Mouse (Mus musculus) left cerebral cortex, postnatal 14 days (tissue): ENCODE measurements around the gene Aox2. TPM values are rescaled to one million over a fixed set of nuclear protein-coding genes. Genes with fewer than 3 reads are reported as not detected.

ENCODE experiments used
- DNase-seq, 2 experiments: peaks; one replicate each; pipeline ENCODE4 v3.0.0; 2021 to 2022; ENCODE audit warnings: low spot score in 2 of 2, mixed read lengths in 1 of 2
- intact Hi-C: fragments of 180-260 bp; cut with DNase I; formaldehyde crosslinking; loops from one replicate; pipeline ENCODE4 v1.15.1; 2025
- total RNA-seq, 2 experiments: library from RNA; stranded (reverse); gene quantifications; 2 replicates each; pipeline ENCODE4 v1.2.3; 2021

The Aox2 gene
- total RNA-seq, 2 experiments from 2014 or later = 0.07 to 0.13 TPM

DNA sequence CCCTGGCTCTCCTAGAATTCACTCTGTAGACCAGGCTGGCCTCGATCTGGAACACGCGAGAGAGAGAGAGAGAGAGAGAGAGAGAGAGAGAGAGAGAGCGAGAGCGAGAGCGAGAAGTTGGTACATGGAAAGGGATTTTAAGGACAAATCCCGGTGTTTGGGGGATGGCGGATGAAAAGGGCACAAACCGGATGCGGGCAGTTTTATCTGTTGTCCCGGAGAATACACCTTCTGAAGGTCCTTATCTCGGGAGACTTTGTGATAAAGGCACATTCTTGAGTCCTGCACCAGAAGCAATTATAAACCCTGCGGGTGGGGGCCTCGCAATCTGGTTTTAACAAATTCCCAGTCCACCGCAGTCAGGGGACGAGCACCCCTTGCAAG, 114.1 kb downstream of the Aox2 start:
- peak in 1 of 2 experiments; percentile 57 for DNase-seq
- intact Hi-C loops = no loop called here

DNA sequence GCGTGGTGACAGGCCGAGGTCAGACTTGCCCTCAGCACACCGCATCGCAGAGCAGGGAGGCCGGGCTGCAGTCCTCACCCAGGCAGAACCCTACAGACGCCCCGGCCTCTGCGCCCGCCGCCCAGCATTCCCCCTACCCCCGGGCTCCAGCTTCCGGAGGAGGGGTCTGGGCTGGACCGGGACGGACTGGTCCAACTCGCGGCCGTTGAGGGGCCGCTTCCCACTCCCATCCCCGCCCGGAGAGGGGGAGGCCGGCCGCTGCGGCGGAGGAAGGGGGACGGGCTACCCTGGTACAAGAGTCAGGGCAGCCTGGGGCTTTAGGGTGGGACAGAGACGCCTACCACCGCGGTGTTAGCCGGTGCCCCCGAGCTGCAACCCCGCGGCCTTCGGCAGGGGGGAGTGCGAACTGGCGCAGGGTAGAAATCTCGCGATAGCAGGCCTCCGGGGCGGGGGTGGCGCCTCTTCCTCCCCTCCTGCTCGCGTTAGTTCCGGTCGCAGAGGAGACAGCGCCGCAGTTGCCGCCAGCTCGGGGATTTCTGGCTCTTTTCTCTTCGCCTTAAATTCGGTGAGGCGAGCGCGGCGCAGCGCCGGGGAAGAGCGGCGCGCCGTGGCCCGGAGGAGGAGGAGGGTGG, 114.6 kb downstream of the Aox2 start, which contains the start of gene Bzw1:
TSS of gene Bzw1 (plus strand) at position 247 of the 632 bp plus-strand sequence.
- intact Hi-C loops = no loop called here
- DNase-seq = peak; percentile 92

DNA sequence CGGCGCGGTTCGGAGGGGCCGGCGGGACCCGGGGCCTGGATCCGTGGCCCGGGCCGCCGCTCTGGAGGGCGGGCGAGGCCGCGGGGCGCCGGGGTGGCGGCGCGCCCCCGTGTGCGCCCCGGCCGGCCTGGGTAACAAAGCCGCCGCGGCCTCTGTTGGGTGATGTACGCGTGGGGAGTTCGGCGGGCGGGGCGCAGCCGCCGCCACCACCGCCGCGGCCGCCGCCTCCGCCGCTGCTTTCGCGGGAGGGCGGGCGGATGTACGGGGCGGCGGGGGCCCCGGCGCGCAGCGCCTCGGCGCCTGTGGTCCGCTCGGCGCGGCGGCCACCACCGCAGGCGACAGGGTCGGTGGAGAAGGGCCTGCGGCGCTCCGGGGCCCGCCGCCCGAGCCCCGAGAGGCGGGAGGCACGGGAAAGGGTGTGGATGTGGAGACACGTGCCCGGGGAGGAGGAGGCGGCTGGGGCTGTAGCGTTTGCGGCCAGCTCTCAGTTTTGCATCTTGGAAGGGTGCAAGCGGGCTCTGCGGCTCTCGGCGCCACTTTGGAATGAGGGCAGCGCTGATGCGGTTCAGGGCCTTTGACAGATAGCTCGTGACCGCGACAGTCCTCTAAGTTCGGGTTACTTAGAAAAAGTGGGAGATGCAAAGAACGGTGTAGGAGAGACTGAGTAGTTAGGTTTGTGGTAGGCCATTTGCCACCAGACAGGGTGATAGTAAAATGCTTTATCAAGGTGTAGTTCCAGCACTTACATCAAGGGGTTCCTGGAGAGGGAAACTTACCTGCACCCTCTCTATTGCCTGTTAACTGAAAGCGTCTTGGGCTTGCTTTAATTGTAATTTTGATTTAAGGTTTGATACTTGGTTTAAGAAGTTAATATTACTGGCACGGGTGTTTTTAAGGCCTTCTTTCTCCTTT, 115.4 kb downstream of the Aox2 start:
- intact Hi-C loops = no loop called here
- DNase-seq = peak; percentile 45 to 46

DNA sequence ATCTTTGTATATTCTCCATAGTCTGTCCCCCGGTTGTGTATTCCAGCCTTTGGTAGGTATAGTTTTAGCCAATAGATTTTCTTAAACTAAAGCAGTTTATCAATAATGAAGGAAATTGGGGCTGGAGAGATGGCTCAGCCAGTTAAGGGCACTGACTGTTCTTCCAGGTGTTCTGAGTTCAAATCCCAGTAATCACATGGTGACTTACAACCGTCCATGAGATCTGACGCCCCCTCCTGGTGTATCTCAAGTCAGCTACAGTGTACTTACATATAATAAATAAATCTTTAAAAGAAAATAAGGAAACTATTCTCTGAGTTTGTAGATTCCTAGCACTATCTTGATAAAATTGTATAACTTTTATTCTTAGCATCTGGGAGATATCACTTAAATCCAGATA, 117.2 kb downstream of the Aox2 start:
- intact Hi-C loops = no loop called here
- DNase-seq = no peak

DNA sequence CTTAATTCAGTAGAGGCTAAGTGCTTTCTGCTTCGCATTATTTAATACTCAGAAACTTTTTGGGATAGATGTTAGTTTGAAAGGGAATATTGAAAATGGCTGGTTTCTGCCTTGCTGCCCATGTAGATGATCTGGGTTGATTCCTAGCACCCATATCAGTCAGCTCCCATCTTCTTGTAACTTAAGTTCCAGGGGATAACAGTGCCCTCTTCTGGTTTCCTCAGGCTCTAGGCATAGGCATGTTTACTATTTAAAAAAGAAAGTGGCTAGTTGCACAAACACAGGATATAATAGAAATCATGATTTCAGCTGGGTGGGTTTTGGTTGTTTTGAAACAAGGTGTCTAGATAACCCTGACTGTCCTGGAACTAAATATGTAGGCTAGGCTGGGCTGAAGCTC, 118.1 kb downstream of the Aox2 start:
- intact Hi-C loops = no loop called here
- no peak for DNase-seq

DNA sequence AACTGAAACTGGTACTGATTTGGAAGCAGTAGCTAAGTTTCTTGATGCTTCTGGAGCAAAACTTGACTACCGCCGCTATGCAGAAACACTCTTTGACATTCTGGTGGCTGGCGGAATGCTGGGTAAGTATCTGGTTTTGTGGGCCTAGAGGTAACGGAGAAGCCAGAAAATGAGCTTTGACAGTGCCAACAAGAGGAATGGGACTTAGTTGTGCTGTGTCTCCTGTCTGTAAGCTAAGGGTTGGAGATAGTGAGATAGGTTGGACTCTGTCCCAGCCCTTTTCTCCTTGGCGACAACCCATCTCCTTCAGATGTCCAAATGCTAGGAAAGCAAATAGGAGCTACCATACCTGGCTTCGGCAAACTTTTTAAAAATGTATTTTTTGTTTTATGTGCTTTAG, 119.6 kb downstream of the Aox2 start:
- DNase-seq = no peak
- intact Hi-C loops = no loop called here

DNA sequence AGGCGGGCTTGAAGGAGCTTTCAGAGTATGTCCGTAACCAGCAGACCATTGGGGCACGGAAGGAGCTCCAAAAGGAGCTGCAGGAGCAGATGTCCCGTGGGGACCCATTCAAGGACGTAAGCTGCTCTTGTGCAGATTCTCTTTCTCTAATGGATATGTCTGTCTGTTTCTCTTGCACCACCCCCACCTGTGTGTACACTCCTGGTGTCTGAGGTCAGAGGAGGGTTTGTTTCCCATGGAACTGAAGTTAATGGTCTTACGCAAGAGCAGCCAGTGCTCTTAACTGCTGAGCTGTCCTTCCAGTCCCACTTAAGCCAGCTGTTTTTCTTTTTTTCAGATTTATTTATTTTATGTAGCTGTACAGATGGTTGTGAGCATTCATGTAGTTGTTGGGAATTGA, 123.3 kb downstream of the Aox2 start:
- intact Hi-C loops = no loop called here
- no peak for DNase-seq

DNA sequence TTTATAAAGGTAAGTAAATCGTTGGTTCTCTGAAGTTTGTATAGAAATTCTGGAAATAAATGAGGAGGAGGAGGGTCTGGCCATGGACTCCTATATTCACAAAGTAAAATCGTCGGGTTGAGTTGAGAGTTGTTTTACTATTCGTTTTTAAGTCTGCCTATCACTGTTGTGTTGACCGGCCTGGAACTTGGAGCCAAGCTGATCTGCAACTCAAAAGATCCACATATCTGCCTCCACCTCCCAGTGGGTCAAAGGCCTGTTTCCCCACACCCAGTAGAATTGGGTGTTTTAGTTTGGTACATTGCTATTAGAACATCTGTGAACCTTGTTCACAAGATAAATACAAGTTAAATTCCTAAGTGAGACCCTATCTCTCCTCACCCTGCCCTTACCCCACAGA, 125.6 kb downstream of the Aox2 start:
- intact Hi-C loops = no loop called here

DNA sequence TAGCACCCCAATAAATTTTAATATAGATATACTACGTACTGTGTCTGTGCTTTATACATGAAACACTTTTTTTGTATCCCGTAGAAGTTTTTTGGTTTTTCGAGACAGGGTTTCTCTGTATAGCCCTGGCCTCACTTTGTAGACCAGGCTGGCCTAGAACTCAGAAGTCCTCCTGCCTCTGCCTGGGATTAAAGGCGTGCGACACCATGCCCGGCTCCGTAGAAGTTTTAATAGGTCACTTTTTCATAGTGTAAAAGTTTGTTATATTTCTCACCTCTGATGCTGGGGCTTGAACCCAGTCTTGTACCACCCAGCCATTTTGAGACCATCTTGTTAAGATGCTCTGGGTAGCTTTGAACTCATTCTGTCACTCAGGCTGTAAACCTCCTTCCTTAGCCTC, 129.2 kb downstream of the Aox2 start:
- no peak for DNase-seq
- intact Hi-C loops = no loop called here

More for the DNA sequence above, 125.6 kb downstream of the Aox2 start:
- DNase-seq = no peak

DNA sequence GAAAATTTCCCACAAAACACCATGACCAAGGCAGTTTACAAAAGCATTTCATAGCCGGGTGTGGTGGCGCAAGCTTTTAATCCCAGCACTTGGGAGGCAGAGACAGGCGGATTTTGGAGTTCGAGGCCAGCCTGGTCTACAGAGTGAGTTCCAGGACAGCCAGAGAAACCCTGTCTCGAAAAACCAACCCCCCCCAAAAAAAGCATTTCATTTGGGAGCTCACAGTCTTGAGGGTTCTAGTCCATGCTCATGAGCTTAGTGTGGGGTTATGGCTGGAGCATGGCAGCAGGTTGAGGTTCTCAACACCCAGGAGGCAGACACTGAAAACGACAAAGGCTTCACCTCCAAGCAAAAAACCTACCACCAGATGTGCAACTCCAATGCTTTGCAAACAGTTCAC, 130.0 kb downstream of the Aox2 start:
- no peak for DNase-seq
- intact Hi-C loops = no loop called here

DNA sequence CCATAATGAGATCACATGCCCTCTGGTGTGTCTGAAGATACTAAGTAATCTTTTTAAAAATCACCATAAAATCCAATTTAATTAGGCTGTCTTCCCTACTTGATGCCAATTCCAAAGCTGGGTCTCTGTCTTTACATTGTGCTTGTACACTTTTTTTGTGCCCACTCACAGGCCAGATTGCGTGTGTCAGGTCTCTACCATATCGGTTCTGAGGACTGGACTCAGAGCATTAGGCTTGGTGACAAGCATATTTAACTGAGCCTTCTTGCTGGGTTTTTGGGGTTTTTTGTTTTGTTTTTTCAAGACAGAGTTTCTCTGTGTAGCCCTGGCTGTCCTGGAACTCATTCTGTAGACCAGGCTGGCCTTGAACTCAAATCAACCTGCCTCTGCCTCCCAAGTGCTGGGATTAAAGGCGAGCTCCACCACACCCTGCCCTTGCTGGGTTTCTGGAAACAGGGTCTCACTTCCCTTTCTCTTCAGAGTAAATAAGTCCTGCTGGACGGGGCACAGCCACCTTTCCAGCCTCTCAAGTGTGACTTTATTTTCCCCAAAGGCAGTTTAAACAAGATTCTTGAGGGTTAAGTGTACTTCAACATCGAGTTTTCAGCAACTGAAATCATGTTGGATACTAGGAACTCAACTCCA, 131.5 kb downstream of the Aox2 start:
- DNase-seq = no peak
- intact Hi-C loops = no loop called here

DNA sequence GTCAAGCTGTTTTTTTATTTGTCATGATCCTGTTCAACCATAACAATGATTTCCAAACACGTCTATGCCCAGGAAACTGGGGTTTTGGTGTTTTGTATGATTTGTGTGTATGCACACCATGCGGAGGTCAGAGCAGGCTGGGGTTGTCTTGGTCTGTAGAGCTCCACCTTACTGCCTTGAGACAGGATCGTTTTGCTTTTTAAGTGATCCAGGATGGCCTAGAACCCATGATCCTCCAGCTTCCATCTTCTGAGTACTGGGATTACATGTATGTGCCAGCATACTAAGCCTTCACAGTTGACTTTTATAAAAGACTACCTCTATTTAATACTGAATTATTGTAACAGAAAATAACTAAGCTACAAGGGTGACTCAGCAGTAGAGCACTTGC, 132.1 kb downstream of the Aox2 start:
- intact Hi-C loops = no loop called here
- no peak for DNase-seq

DNA sequence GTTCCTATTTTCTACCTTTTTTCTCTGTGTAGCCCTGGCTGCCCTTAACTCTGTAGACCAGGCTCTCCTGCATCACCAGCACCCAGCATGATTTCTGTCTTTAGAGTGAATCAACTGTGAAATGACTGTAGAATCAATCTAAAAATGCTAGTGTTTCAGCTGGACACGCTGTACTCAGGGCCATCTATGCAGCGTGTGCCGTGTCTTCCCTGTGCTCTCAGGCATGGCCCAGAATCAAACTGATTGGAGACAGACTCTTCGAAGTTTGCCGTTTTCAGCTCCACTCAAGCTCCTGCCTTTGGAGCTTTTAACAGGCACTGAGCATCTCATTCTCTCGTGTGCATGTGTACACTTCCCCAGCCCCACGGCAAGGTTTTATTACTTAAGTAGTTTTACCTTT, 132.7 kb downstream of the Aox2 start:
- intact Hi-C loops = no loop called here

DNA sequence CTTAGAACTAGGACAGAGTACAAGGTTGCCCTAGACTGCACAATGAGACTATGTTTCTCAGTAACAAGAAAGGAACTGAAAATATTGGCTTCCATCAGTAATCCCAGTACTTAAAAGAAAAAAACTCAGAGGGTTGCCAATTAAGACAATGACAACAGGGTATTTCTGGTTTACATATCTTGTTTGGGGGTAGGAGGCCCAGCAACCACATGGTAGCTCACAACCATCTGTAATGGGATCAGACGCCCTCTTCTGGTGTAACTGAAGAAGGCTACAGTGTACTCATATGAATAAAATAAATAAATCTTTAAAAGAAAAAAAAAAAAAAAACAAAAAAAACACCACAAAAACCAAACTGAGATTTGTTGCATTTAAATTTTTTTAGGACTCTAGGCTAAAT, 137.3 kb downstream of the Aox2 start:
- DNase-seq = no peak
- intact Hi-C loops = no loop called here

More for the DNA sequence above, 132.7 kb downstream of the Aox2 start:
- DNase-seq = no peak

DNA sequence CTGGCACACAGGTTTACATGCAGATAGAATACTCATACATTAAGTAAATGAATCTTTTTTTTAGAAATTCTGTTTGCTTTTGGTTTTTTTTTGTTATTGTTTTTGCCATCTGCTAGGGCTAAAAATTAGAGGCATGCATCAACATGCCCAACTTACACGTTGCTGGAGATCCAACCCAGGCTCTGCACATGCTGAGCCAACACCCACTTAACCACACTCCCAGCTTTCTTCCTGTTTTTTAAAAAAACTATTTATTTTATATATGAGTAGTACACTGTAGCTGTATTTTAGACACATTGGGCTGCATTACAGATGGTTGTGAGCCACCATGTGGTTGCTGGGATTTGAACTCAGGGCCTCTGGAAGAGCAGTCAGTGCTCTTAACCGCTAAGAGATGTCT, 137.9 kb downstream of the Aox2 start:
- intact Hi-C loops = no loop called here
- DNase-seq = no peak

DNA sequence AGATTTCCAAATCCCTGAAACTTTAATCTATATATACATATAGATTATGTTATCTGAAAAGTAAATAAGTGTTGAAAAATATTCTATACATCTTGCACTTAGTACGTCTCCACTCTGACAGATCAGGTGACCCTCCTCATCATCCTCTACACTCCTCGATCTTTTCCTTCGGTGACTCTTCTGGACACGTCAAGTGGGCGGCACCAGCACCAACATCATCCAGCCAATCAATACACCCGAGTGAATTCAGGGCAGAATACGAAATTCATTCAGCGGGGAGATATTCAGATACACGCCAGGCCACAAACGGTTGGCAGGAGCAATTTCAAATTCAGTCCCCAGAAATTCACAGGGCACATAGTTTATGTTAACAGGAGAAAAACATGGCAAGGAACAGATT, 141.9 kb downstream of the Aox2 start:
- DNase-seq = no peak
- intact Hi-C loops = no loop called here

DNA sequence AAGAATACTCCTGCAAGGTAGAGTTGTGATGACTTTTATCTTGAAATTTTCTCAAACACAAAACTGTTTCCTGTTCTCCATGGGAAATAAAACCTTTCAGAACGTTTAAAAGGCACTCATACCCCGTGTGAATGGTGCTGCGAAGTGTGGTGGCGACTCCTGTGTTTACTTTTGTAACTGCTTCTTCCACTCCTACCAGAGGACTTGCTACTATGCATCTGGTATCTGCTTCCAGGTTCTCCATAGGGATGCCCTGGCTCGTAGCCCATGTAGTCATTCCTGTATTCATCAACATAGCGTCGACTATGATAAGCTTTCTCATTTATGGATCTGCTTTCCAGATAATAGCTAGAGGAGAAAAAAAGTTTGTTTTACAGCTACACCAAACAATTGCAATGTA, 142.8 kb downstream of the Aox2 start:
- no peak for DNase-seq

DNA sequence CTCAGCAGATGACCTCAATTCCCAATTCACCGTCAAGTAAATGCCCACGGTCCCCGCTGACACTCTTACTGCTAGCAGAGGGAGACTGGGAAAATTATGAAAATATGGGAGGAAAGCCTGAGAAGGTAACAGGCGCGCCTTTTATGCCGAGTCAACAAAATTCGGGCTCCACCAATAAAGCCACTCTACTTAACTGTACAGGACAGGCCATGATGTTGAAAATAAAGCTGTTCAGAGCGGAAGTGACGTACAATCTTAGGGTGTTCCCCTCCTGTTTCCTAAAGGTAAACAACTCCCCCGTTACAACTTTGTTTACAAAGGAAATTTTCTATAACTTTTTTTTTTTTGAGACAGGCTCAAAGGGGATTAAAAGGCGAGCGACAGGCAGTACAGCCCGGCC, 144.8 kb downstream of the Aox2 start:
- DNase-seq = no peak
- intact Hi-C loops = loop anchor here (2.0 kb wide), 1 partner anchor 22 kb away; the partner anchor contains the start of genes Nif3l1 and Ppil3

More for the DNA sequence above, 142.8 kb downstream of the Aox2 start:
- intact Hi-C loops = no loop called here

DNA sequence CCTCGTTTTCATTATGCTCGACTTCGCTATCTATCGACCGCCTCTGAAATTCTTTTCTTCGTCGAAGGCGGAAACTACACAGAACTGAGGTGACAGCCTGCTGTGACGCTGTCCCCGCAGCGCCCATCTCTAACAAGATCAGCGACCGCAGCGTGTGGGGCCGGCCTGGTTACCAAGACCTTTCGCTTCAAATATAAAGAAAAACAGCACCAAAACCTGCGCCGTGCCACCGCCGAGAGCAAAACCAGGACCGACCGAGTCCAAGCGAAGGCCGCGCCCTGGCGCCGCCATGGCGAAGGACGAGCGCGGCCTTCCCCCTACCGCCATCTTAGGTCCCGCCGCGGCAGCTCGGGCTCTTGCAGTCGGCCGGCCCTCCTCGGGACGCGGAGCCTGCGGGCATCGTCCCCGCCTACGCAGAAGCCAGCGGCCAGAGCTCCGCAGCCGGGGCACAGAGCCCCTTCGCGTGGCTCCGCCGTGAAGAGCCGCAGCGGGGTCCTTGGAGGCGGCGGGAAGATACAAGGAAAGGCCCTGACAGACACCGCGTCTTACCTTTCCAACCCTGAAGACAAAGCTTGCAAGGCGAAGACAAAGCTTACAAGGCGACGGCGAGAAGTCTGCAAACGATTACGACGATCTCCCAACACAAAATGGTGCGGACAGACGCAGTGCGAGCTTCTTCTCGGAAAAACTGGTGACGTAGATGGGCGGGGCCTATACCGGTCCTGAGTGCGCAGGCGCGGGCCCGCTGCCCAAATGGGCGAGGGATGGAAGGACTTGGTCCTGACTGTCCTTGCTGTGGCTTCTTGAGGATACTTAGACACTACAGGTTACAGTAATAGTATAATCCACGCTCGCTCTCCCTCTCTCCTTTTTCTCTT, 145.5 kb downstream of the Aox2 start, which contains the start of gene Clk1:
TSS of gene Clk1 (minus strand) at position 696 of the 878 bp plus-strand sequence.
- intact Hi-C loops = loop anchor here (2.0 kb wide), 1 partner anchor 21 kb away; the partner anchor contains the start of genes Nif3l1 and Ppil3
- DNase-seq = peak; percentile 96
